Mouse (Mus musculus): Measurements from ENCODE around the gene Pkd2. TPM values are rescaled to one million over a fixed set of nuclear protein-coding genes. Genes with fewer than 3 reads are reported as not detected.

Gene Pkd2
- total RNA-seq (2014; rRNA removed; ENCODE audit: low replicate concordance) (15.4 and 29.4 TPM in 2 replicates), polyA plus RNA-seq (2015; fragmentation: Nextera tagmentation; extraction: Ambion mirVana) (4.5 and 4.7 TPM in 2 replicates)

DNA sequence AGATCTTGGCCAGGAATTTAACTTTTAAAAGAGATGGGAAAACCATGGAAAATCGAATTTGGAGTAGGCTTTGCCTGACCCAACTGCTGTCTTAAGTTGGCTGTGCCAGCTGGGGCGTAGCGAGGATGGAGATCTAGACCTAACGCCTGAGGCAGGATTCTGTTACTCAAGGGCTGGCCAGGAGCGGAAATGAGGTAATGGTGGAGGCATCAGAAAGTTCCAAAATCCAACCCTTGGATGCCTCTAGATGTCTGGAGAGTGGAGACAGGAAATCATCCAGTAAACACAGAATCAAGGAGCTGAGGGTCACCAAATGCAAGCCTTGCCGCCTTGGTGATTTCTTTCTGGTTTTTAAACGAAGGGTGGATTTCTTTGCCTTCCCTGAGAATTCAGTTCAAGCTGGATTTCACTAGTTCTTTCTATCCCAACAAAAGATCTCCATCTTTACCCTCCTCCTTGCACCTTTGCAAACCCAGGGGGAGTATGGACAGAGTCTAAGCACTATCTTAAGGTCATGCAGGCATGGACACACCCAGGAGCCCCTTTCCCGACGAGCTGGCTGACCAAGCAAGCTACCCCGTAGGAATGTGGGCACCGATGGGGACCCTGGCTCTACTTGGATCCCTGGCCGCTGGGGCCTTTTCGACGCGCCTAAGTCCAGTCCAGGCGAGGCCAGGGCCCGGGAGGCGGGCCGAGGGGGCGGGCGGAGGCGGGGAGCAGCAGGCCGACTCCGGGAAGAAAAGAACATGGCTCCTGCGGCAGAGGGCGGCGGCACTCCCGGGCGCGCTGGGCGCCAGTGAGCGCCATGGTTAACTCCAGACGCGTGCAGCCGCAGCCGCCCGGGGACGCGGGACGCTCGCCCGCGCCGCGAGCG lies at the start of gene Pkd2:
Gene Pkd2, plus strand, starts transcription at position 619 of the 874 bp plus-strand sequence.
- H3K4me1 ChIP-seq (ENCODE audit: control insufficient read depth, insufficient read depth), result peaks cover 8% of the 10 kb centered on the region; the same call in 1 of the 2 replicates
- H3K4me2 ChIP-seq (ENCODE audit: low read depth, low read length), result peak within 1 kb of the TSS; percentile 71
- TF ChIP-seq CTCF (IDR thresholded peaks at IDR 0.05; ENCODE audit: low read depth) (no peak), EP300 (IDR thresholded peaks at IDR 0.05; ENCODE audit: low read depth) (no peak)
- ATAC-seq (ENCODE audit: insufficient read depth, low read depth), result peak; percentile 82
- H3K36me3 ChIP-seq (replicated peaks; ENCODE audit: control insufficient read depth, insufficient read depth, low read length), result no peaks in the 10 kb centered on the region
- 11% methylated on average over 45 of the region's 46 CpGs for WGBS
- no peaks in the 10 kb centered on the region for H3K27me3 ChIP-seq (ENCODE audit: control insufficient read depth, insufficient read depth, low read length)
- H3K9me3 ChIP-seq (replicated peaks; ENCODE audit: control insufficient read depth, low read length), result no peaks in the 10 kb centered on the region
- H3K27ac ChIP-seq (ENCODE audit: low read depth), result peak within 1 kb of the TSS; percentile 93
- peak within 1 kb of the TSS; percentile 84 for H3K4me3 ChIP-seq (ENCODE audit: low read depth, low read length)
- peak within 1 kb of the TSS; percentile 86 for H3K9ac ChIP-seq (replicated peaks; ENCODE audit: low read depth, low read length)
- peak; percentile 73 for DNase-seq (ENCODE audit: low spot score)

GRCm38 (mm10) chr5:104415999-104416398 lies 43.3 kb upstream of the Pkd2 start:
- ATAC-seq (ENCODE audit: insufficient read depth, low read depth), result no peak
- WGBS, result 77% methylated on average over 2 of the region's 2 CpGs

GRCm38 (mm10) chr5:104417028-104417427 lies 42.2 kb upstream of the Pkd2 start:
- 68% methylated on average over 3 of the region's 3 CpGs for WGBS
- DNase-seq (ENCODE audit: low spot score) (no peak), ATAC-seq (ENCODE audit: insufficient read depth, low read depth) (no peak)
- Histone ChIP-seq H3K9me3 (replicated peaks; ENCODE audit: control insufficient read depth, low read length) (no peaks in the 10 kb centered on the region), H3K4me3 (ENCODE audit: low read depth, low read length) (no peak overlapping the region), H3K4me1 (ENCODE audit: control insufficient read depth, insufficient read depth) (no peaks in the 10 kb centered on the region), H3K4me2 (ENCODE audit: low read depth, low read length) (no peak overlapping the region), H3K27me3 (ENCODE audit: control insufficient read depth, insufficient read depth, low read length) (no peaks in the 10 kb centered on the region), H3K27ac (ENCODE audit: low read depth) (no peak overlapping the region), H3K9ac (replicated peaks; ENCODE audit: low read depth, low read length) (no peak overlapping the region), H3K36me3 (replicated peaks; ENCODE audit: control insufficient read depth, insufficient read depth, low read length) (no peaks in the 10 kb centered on the region)
- TF ChIP-seq EP300 (IDR thresholded peaks at IDR 0.05; ENCODE audit: low read depth), result no peak
- no peak for TF ChIP-seq CTCF (IDR thresholded peaks at IDR 0.05; ENCODE audit: low read depth)

More at GRCm38 (mm10) chr5:104415999-104416398, 43.3 kb upstream of the Pkd2 start:
- H3K4me1 ChIP-seq (ENCODE audit: control insufficient read depth, insufficient read depth), result no peaks in the 10 kb centered on the region
- H3K4me3 ChIP-seq (ENCODE audit: low read depth, low read length), result no peak overlapping the region
- no peaks in the 10 kb centered on the region for H3K27me3 ChIP-seq (ENCODE audit: control insufficient read depth, insufficient read depth, low read length)
- no peak for DNase-seq (ENCODE audit: low spot score)
- no peak overlapping the region for H3K4me2 ChIP-seq (ENCODE audit: low read depth, low read length)
- H3K27ac ChIP-seq (ENCODE audit: low read depth), result no peak overlapping the region
- no peaks in the 10 kb centered on the region for H3K9me3 ChIP-seq (replicated peaks; ENCODE audit: control insufficient read depth, low read length)
- TF ChIP-seq CTCF (IDR thresholded peaks at IDR 0.05; ENCODE audit: low read depth), result no peak
- TF ChIP-seq EP300 (IDR thresholded peaks at IDR 0.05; ENCODE audit: low read depth), result no peak
- no peak overlapping the region for H3K9ac ChIP-seq (replicated peaks; ENCODE audit: low read depth, low read length)
- H3K36me3 ChIP-seq (replicated peaks; ENCODE audit: control insufficient read depth, insufficient read depth, low read length), result no peaks in the 10 kb centered on the region

- H3K27me3 ChIP-seq (ENCODE audit: control insufficient read depth, insufficient read depth, low read length), result no peaks in the 10 kb centered on the region
- no peak for TF ChIP-seq EP300 (IDR thresholded peaks at IDR 0.05; ENCODE audit: low read depth)
- no peak for TF ChIP-seq CTCF (IDR thresholded peaks at IDR 0.05; ENCODE audit: low read depth)
- H3K4me1 ChIP-seq (ENCODE audit: control insufficient read depth, insufficient read depth), result no peaks in the 10 kb centered on the region
- 73% methylated on average over 1 of the region's 1 CpGs for WGBS
- no peaks in the 10 kb centered on the region for H3K36me3 ChIP-seq (replicated peaks; ENCODE audit: control insufficient read depth, insufficient read depth, low read length)
- DNase-seq (ENCODE audit: low spot score) (no peak), ATAC-seq (ENCODE audit: insufficient read depth, low read depth) (no peak)
- H3K4me3 ChIP-seq (ENCODE audit: low read depth, low read length), result no peak overlapping the region
- no peak overlapping the region for H3K4me2 ChIP-seq (ENCODE audit: low read depth, low read length)
- no peak overlapping the region for H3K9ac ChIP-seq (replicated peaks; ENCODE audit: low read depth, low read length)
- no peaks in the 10 kb centered on the region for H3K9me3 ChIP-seq (replicated peaks; ENCODE audit: control insufficient read depth, low read length)
- H3K27ac ChIP-seq (ENCODE audit: low read depth), result no peak overlapping the region
These were observed 41.5 kb upstream of the Pkd2 start for GRCm38 (mm10) chr5:104417721-104418120.

DNA sequence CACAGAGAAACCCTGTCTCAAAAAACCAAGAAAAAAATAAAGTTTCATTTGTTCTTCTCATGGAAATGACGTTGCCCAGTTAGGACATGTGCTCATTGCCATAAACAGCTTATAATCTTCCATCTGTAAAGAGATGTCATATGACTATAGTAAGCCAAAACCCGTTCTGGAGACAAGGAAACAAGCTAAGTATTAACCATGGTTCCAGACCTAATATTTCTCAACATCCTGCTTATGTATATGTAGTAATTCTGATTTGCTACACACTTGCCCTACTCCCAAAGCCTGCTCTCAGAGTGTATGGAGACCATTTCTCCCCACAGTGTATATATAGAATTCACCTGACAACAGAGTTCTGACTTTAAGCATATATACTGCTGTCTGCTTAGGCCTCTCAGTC lies 37.2 kb upstream of the Pkd2 start:
- TF ChIP-seq CTCF (IDR thresholded peaks at IDR 0.05; ENCODE audit: low read depth), result no peak
- TF ChIP-seq EP300 (IDR thresholded peaks at IDR 0.05; ENCODE audit: low read depth), result no peak
- DNase-seq (ENCODE audit: low spot score) (no peak), ATAC-seq (ENCODE audit: insufficient read depth, low read depth) (no peak)
- H3K9me3 ChIP-seq (replicated peaks; ENCODE audit: control insufficient read depth, low read length), result no peaks in the 10 kb centered on the region
- H3K9ac ChIP-seq (replicated peaks; ENCODE audit: low read depth, low read length), result no peak overlapping the region
- no peak overlapping the region for H3K4me2 ChIP-seq (ENCODE audit: low read depth, low read length)
- H3K27ac ChIP-seq (ENCODE audit: low read depth), result no peak overlapping the region
- WGBS, result 67% methylated on average over 2 of the region's 2 CpGs
- H3K27me3 ChIP-seq (ENCODE audit: control insufficient read depth, insufficient read depth, low read length), result no peaks in the 10 kb centered on the region
- no peaks in the 10 kb centered on the region for H3K36me3 ChIP-seq (replicated peaks; ENCODE audit: control insufficient read depth, insufficient read depth, low read length)
- H3K4me1 ChIP-seq (ENCODE audit: control insufficient read depth, insufficient read depth), result no peaks in the 10 kb centered on the region
- no peak overlapping the region for H3K4me3 ChIP-seq (ENCODE audit: low read depth, low read length)

Measured in heart, postnatal 0 days (tissue).